8 mouse cellular contexts compared by ENCODE assay signal in genomic region chr1:150993162-150994064, GRCm38 (mm10). TPM values are rescaled to one million over a fixed set of nuclear protein-coding genes. Genes with fewer than 3 reads are reported as not detected.
DNase-seq lines count a peak whose midpoint lies in the region; ATAC-seq and TF ChIP-seq lines count a peak whose summit lies in the region.

TSS of gene Hmcn1 (minus strand) at chr1:150993435.

- peak; percentile 36; the same call in 1 of the 2 replicates for TF ChIP-seq CTCF in forebrain, postnatal 0 days (IDR thresholded peaks at IDR 0.05; ENCODE audit: low read depth)

- H3K4me1 ChIP-seq in forebrain, postnatal 0 days (ENCODE audit: insufficient read depth), result no peaks in the 10 kb centered on the region
- peaks cover 15% of the 10 kb centered on the region for H3K4me1 ChIP-seq in hindbrain, embryonic 12.5 days
- 0 out of 2 replicates have a peak, but pooled peaks cover 4% of the 10 kb centered on the region for H3K4me1 ChIP-seq in liver, embryonic 12.5 days

- H3K36me3 ChIP-seq in forebrain, postnatal 0 days (ENCODE audit: insufficient read depth), result no peaks in the 10 kb centered on the region
- no peaks in the 10 kb centered on the region for H3K36me3 ChIP-seq in hindbrain, embryonic 12.5 days
- no peaks in the 10 kb centered on the region for H3K36me3 ChIP-seq in liver, embryonic 12.5 days

- DNase-seq in ES-CJ7 (ENCODE audit: low read depth, low spot score), result peak; percentile 89
- DNase-seq in adrenal gland, postnatal 10 days, result peak; percentile 55
- DNase-seq in forebrain, postnatal 0 days, result peak; percentile 17
- peak; percentile 79 for DNase-seq in naive thymus-derived CD4-positive, alpha-beta T cell, adult 2 months (ENCODE audit: low read depth)
- DNase-seq in thymus, postnatal 10 days (ENCODE audit: low spot score in 2 of 2), result peak; percentile 22 to 57
- DNase-seq in cerebellum, adult 9-10 months, result no peak

- H3K9me3 ChIP-seq in forebrain, postnatal 0 days (ENCODE audit: low read length), result no peaks in the 10 kb centered on the region
- no peaks in the 10 kb centered on the region for H3K9me3 ChIP-seq in hindbrain, embryonic 12.5 days (replicated peaks)
- H3K9me3 ChIP-seq in liver, embryonic 12.5 days (replicated peaks), result no peaks in the 10 kb centered on the region

- WGBS in forebrain, postnatal 0 days, result 1% methylated on average over 38 of the region's 38 CpGs
- 1% methylated on average over 38 of the region's 38 CpGs for WGBS in hindbrain, embryonic 12.5 days
- under 1% methylated on average over 38 of the region's 38 CpGs for WGBS in liver, embryonic 12.5 days (ENCODE audit: insufficient replicate concordance)

- no peak within 1 kb of the TSS for H3K27ac ChIP-seq in forebrain, postnatal 0 days (ENCODE audit: low read depth, low read length)
- peak within 1 kb of the TSS; percentile 70; the same call in 1 of the 2 replicates for H3K27ac ChIP-seq in hindbrain, embryonic 12.5 days
- H3K27ac ChIP-seq in liver, embryonic 12.5 days, result peak within 1 kb of the TSS; percentile 54

- peak within 1 kb of the TSS; percentile 41 for H3K4me3 ChIP-seq in forebrain, postnatal 0 days (ENCODE audit: low read depth, low read length)
- peak within 1 kb of the TSS; percentile 54 for H3K4me3 ChIP-seq in hindbrain, embryonic 12.5 days
- H3K4me3 ChIP-seq in liver, embryonic 12.5 days, result peak within 1 kb of the TSS; percentile 51

- H3K27me3 ChIP-seq in forebrain, postnatal 0 days (ENCODE audit: insufficient read depth, low read length), result peaks cover 8% of the 10 kb centered on the region
- 0 out of 2 replicates have a peak, but pooled peaks cover 8% of the 10 kb centered on the region for H3K27me3 ChIP-seq in hindbrain, embryonic 12.5 days
- H3K27me3 ChIP-seq in liver, embryonic 12.5 days (replicated peaks), result peaks cover 30% of the 10 kb centered on the region

- peak within 1 kb of the TSS; percentile 87 for H3K4me2 ChIP-seq in forebrain, postnatal 0 days (ENCODE audit: low read depth)
- H3K4me2 ChIP-seq in hindbrain, embryonic 12.5 days (replicated peaks), result peak within 1 kb of the TSS; percentile 80
- peak within 1 kb of the TSS; percentile 70 for H3K4me2 ChIP-seq in liver, embryonic 12.5 days

- ATAC-seq in forebrain, postnatal 0 days, result peak; percentile 81
- peak; percentile 87 for ATAC-seq in hindbrain, embryonic 12.5 days (ENCODE audit: low FRiP score)
- peak; percentile 72 for ATAC-seq in liver, embryonic 12.5 days

- H3K9ac ChIP-seq in forebrain, postnatal 0 days, result peak within 1 kb of the TSS; percentile 31; the same call in 1 of the 2 replicates
- H3K9ac ChIP-seq in hindbrain, embryonic 12.5 days, result peak within 1 kb of the TSS; percentile 67
- peak within 1 kb of the TSS; percentile 57 for H3K9ac ChIP-seq in liver, embryonic 12.5 days

RNA-seq across cellular contexts. Expression of gene Hmcn1, which starts in this region (rescaled TPM):
- total RNA-seq in adrenal gland, postnatal 10 days (2021), result 10 to 100 TPM in 1 of 2 experiments, 1 to 10 TPM in 1; 5.9 to 11.2 TPM
- 4.1 and 4.5 TPM in 2 replicates for total RNA-seq in forebrain, postnatal 0 days (2014; rRNA removed)
- 0.80 and 1.2 TPM in 2 replicates for polyA plus RNA-seq in forebrain, postnatal 0 days (2015; fragmentation: Nextera tagmentation; extraction: Ambion mirVana)
- polyA plus RNA-seq in hindbrain, embryonic 12.5 days (2016; fragmentation: Nextera tagmentation; extraction: Ambion mirVana), result 11.8 and 14.0 TPM in 2 replicates
- 4.8 and 5.3 TPM in 2 replicates for polyA plus RNA-seq in liver, embryonic 12.5 days (2016; fragmentation: Nextera tagmentation; extraction: Ambion mirVana)
